Mouse (Mus musculus): ENCODE measurements at regions not wholly inside any gene's neighbourhood (a gene's known extent, or its start where the extent isn't known, plus 50 kb on each side); places are given as distances from the start of the nearest gene placed in this dataset.

DNA sequence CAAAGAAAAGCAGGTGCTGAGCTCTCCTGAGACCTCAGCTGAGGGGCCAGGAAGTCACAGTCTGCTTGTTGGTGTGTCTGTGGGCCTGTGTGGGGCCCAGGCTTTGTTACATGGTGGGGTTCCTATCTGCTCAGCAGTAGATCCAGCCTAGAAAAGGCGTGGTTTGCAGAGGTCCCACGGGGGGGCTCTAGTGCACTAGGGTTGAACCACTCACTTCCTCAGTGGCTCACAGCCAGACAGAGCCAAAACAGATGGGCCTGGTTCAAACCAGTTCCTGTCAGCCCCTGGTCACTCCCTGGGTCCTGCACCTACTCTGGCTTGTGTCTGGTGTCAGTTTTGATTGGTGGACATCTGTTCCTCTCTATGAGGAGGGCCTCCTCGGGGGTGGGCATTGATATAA, 260.1 kb downstream of the Uaca start:
- peaks cover 3% of the 10 kb centered on the region for H3K9me3 ChIP-seq (ENCODE audit: control insufficient read depth, low read length)
- H3K9ac ChIP-seq (ENCODE audit: low read length) = no peak overlapping the region
- H3K4me1 ChIP-seq (replicated peaks; ENCODE audit: control insufficient read depth, insufficient read depth, low read length) = peaks cover 14% of the 10 kb centered on the region
- no peaks in the 10 kb centered on the region for H3K36me3 ChIP-seq (ENCODE audit: control insufficient read depth, insufficient read depth, low read length)
- no peak overlapping the region for H3K4me2 ChIP-seq (ENCODE audit: low read depth, low read length)
- peaks cover 16% of the 10 kb centered on the region for H3K27me3 ChIP-seq (ENCODE audit: control insufficient read depth, insufficient read depth, low read depth, low read length)
- WGBS = 19% methylated on average over 3 of the region's 3 CpGs
- peak; percentile 86 for ATAC-seq (ENCODE audit: low read depth)
- no peak overlapping the region for H3K27ac ChIP-seq (ENCODE audit: low read length)
- H3K4me3 ChIP-seq (ENCODE audit: low read length) = no peak overlapping the region

DNA sequence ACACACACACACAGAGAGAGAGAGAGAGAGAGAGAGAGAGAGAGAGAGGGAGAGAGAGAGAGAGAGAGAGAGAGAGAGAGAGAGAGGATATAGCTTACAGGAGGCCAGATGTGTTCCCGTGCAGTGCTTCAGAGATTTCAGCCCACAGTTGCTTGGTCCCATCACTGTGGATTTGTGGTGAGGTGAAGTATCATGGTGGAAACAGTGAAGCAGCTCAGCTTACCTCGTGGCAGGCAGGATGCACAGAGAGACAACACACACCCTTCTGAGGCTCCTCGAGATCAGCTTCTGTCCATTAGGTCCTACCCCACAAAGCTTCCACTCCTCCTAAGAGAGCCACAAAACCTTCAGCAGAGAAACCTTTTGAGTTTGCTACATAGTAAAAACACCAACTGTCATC, 261.1 kb downstream of the Uaca start:
- no peak for ATAC-seq (ENCODE audit: low read depth)
- no peak overlapping the region for H3K9ac ChIP-seq (ENCODE audit: low read length)
- H3K4me3 ChIP-seq (ENCODE audit: low read length) = no peak overlapping the region
- peaks cover 16% of the 10 kb centered on the region for H3K27me3 ChIP-seq (ENCODE audit: control insufficient read depth, insufficient read depth, low read depth, low read length)
- H3K9me3 ChIP-seq (ENCODE audit: control insufficient read depth, low read length) = peaks cover 6% of the 10 kb centered on the region
- no peak overlapping the region for H3K27ac ChIP-seq (ENCODE audit: low read length)
- H3K4me2 ChIP-seq (ENCODE audit: low read depth, low read length) = no peak overlapping the region
- no peaks in the 10 kb centered on the region for H3K36me3 ChIP-seq (ENCODE audit: control insufficient read depth, insufficient read depth, low read length)
- H3K4me1 ChIP-seq (replicated peaks; ENCODE audit: control insufficient read depth, insufficient read depth, low read length) = peaks cover 14% of the 10 kb centered on the region
- 75% methylated on average over 3 of the region's 3 CpGs for WGBS

DNA sequence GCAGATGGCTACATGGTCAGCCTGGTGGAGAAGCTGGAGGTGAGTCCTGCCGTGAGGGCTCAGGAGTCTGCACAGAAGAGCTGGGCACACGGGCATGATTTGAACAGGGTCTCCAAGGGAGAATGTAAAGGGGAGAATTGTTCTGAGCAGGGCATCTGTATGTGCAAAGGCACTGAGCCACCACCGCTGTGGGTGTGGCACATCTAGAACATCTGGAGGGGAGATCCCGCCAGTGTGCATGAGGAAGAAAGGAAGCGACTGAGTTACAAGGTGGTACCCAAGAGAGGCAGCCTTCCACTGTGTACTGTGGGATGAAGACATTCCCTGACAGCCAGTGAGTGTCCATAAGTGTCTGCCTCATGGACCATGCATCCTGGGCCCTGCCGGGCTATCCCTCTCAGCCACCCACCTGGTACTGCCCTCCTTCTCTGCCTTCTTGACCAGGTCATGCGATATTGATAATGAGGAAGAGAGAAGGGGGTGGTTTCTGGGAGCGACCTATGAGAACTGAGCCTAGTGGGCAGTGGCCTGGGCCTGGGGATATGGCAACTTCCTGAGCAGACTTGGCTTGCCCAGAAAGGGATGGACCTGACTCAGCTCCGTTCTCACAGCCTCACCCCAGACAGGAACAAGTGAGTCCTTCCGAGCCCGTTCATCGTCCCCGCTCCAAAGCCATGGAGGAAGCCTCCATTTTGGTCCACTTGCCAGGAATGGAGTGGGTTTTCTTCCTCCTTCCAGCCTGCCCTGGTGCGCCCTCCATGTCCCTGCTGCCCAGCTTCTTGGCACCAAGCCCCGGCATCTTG, 261.8 kb downstream of the Uaca start:
- Histone ChIP-seq H3K27me3 (ENCODE audit: control insufficient read depth, insufficient read depth, low read depth, low read length) (peaks cover 16% of the 10 kb centered on the region), H3K36me3 (ENCODE audit: control insufficient read depth, insufficient read depth, low read length) (no peaks in the 10 kb centered on the region), H3K9me3 (ENCODE audit: control insufficient read depth, low read length) (peaks cover 6% of the 10 kb centered on the region), H3K27ac (ENCODE audit: low read length) (peak overlapping the region; percentile 17; the same call in 1 of the 2 replicates), H3K4me2 (ENCODE audit: low read depth, low read length) (no peak overlapping the region), H3K4me1 (replicated peaks; ENCODE audit: control insufficient read depth, insufficient read depth, low read length) (peaks cover 16% of the 10 kb centered on the region), H3K9ac (ENCODE audit: low read length) (no peak overlapping the region), H3K4me3 (ENCODE audit: low read length) (no peak overlapping the region)
- no peak for ATAC-seq (ENCODE audit: low read depth)
- WGBS = 73% methylated on average over 15 of the region's 15 CpGs

DNA sequence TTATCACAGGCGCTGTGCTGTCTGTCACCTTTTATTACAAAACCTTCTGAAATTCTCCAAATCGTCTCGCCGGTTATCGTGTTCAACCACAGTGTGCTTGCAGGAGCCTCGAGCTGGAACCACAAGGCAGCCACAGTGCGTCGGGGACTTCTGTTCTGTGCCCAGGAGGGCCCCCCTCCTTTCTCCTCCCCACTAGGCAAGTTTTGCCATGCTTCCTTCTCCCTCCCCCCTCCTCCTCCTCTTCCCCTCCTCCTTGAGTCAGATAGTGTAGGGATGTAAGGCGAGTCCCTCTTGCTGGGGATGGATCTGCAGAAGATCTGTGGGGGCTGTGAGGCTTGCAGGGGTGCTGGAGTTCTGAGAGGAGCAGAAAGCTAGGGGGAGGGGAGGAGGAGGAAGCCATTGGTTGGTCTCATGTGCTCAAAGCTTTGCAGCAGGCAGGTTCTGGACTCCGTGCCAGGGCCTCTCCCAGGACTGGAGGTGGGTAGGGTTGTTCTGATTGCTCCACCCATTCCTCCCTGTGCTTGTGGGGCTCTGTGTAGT, 262.5 kb downstream of the Uaca start:
- Histone ChIP-seq H3K4me1 (replicated peaks; ENCODE audit: control insufficient read depth, insufficient read depth, low read length) (peaks cover 16% of the 10 kb centered on the region), H3K9me3 (ENCODE audit: control insufficient read depth, low read length) (peaks cover 6% of the 10 kb centered on the region), H3K36me3 (ENCODE audit: control insufficient read depth, insufficient read depth, low read length) (no peaks in the 10 kb centered on the region), H3K9ac (ENCODE audit: low read length) (no peak overlapping the region), H3K4me3 (ENCODE audit: low read length) (no peak overlapping the region), H3K4me2 (ENCODE audit: low read depth, low read length) (no peak overlapping the region), H3K27ac (ENCODE audit: low read length) (peak overlapping the region; percentile 17; the same call in 1 of the 2 replicates), H3K27me3 (ENCODE audit: control insufficient read depth, insufficient read depth, low read depth, low read length) (peaks cover 16% of the 10 kb centered on the region)
- ATAC-seq (ENCODE audit: low read depth) = peak; percentile 19; the same call in 1 of the 2 replicates
- WGBS = 18% methylated on average over 10 of the region's 10 CpGs

DNA sequence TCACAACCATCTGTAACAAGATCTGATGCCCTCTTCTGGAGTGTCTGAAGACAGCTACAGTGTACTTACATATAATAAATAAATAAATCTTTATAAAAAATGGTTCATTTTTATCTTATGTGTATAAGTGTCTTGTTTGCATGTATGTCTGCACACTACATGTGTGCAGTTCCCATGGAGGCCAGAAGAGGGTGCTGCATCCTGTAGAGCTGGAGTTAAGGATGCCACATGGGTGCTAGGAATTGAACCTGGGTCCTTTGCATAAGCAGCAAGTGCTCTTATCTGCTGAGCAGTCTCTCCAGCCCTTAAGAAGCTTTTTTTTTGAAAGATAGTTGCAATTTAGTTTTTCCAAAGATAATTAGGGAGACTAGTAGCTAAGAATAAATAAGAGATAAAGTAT, 264.9 kb downstream of the Uaca start:
- Histone ChIP-seq H3K4me3 (ENCODE audit: low read length) (no peak overlapping the region), H3K9ac (ENCODE audit: low read length) (no peak overlapping the region), H3K4me1 (replicated peaks; ENCODE audit: control insufficient read depth, insufficient read depth, low read length) (peaks cover 16% of the 10 kb centered on the region), H3K36me3 (ENCODE audit: control insufficient read depth, insufficient read depth, low read length) (no peaks in the 10 kb centered on the region), H3K27me3 (ENCODE audit: control insufficient read depth, insufficient read depth, low read depth, low read length) (peaks cover 16% of the 10 kb centered on the region), H3K4me2 (ENCODE audit: low read depth, low read length) (no peak overlapping the region), H3K27ac (ENCODE audit: low read length) (no peak overlapping the region), H3K9me3 (ENCODE audit: control insufficient read depth, low read length) (peaks cover 6% of the 10 kb centered on the region; the same call in 1 of the 2 replicates)
- ATAC-seq (ENCODE audit: low read depth) = no peak

DNA sequence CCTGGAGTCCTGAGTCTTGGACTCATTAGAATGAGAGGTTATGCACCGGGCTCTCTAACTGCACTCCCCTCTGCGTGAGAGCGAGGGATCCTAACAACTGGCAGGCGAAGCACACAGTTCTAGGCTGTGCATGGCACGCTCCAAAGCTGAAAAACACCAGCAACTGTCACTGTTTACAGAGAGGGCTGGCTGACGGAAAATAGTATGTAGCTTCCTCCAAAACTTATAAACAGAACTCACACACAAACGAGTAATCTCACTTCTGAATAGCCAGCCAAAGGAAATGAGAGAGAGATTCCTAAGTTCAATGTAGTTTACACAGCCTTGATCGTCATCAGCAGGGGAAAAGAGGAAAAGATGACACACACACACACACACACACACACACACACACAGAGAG, 266.6 kb downstream of the Uaca start:
- Histone ChIP-seq H3K9ac (ENCODE audit: low read length) (no peak overlapping the region), H3K4me1 (replicated peaks; ENCODE audit: control insufficient read depth, insufficient read depth, low read length) (peaks cover 10% of the 10 kb centered on the region; the same call in 1 of the 2 replicates), H3K4me3 (ENCODE audit: low read length) (no peak overlapping the region), H3K9me3 (ENCODE audit: control insufficient read depth, low read length) (peaks cover 6% of the 10 kb centered on the region; the same call in 1 of the 2 replicates), H3K4me2 (ENCODE audit: low read depth, low read length) (no peak overlapping the region), H3K36me3 (ENCODE audit: control insufficient read depth, insufficient read depth, low read length) (no peaks in the 10 kb centered on the region), H3K27ac (ENCODE audit: low read length) (peak overlapping the region; percentile 25; the same call in 1 of the 2 replicates), H3K27me3 (ENCODE audit: control insufficient read depth, insufficient read depth, low read depth, low read length) (peaks cover 12% of the 10 kb centered on the region)
- WGBS = 31% methylated on average over 8 of the region's 8 CpGs
- peak; percentile 66 for ATAC-seq (ENCODE audit: low read depth)

DNA sequence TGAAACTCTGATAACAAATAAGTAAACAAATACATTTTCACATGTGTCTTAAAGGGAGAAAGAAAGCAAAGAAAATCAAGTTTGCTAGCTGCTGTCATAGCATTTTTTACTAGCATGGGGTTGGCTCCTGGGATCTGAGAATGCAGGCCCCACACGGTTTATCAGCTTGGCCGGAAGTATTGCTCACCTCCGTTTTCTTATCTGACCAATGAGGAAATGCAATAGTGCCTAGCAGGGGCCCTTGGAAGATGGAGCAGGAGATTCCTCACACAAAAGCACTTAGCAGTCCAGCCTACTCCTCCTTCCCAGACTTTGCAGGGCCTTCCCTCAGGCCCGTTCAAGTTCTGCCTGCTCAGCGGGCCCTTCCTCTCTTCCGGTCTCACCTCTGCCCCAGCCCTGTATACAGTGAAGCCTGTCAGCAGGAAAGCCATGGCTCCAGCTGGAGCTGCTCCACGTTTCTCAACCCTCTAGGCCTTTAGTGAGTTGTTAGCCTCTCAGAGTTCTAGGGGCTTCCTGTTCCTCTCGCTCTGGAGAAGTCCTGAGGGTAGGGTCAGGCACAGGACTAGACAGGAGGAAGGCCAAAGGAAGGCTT, 270.5 kb downstream of the Uaca start:
- no peak overlapping the region for H3K4me2 ChIP-seq (ENCODE audit: low read depth, low read length)
- H3K9ac ChIP-seq (ENCODE audit: low read length) = no peak overlapping the region
- peaks cover 2% of the 10 kb centered on the region; the same call in 1 of the 2 replicates for H3K4me1 ChIP-seq (replicated peaks; ENCODE audit: control insufficient read depth, insufficient read depth, low read length)
- 28% methylated on average over 8 of the region's 8 CpGs for WGBS
- ATAC-seq (ENCODE audit: low read depth) = peak; percentile 64; the same call in 1 of the 2 replicates
- no peak overlapping the region for H3K4me3 ChIP-seq (ENCODE audit: low read length)
- peaks cover under 1% of the 10 kb centered on the region; the same call in 1 of the 2 replicates for H3K9me3 ChIP-seq (ENCODE audit: control insufficient read depth, low read length)
- no peak overlapping the region for H3K27ac ChIP-seq (ENCODE audit: low read length)
- H3K27me3 ChIP-seq (ENCODE audit: control insufficient read depth, insufficient read depth, low read depth, low read length) = peaks cover 5% of the 10 kb centered on the region
- no peaks in the 10 kb centered on the region for H3K36me3 ChIP-seq (ENCODE audit: control insufficient read depth, insufficient read depth, low read length)

DNA sequence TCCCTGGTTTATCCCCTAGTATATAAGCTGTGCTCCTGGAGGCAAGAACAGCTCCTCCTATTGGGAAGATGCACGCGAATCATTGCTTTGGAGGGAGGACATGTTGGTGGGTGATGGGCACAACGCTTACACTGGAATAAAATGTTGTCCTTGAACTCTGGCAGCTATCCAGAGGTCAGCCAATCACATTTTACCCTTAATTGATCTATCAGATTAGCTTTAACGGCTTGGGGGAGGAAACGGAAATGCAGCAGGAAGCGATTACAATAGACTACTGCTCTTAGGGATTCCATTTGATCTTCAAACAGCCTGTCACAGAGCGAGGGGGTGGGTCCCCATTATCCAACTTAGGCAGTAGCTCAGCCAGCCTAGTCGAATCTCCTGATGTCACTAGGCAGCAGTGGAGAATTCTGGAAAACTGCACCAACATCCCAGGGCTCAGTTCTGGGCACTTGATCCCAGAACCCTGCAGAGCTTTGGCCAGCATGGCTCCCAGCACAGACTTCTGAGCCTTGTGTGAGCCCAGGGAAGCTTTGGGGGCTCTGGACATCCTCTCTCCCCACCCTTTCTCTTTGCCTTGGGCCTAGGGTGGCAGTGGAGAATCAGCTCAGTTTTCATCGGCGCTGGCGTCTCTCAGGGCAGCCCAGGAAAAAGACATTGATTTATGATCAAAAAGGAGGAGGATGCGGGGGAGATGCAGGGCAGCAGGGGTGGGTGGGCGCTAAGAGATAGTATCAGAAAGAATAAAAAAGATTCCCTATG, 275.4 kb downstream of the Uaca start:
- H3K4me2 ChIP-seq (ENCODE audit: low read depth, low read length) = no peak overlapping the region
- no peak overlapping the region for H3K4me3 ChIP-seq (ENCODE audit: low read length)
- no peak overlapping the region for H3K27ac ChIP-seq (ENCODE audit: low read length)
- H3K9ac ChIP-seq (ENCODE audit: low read length) = no peak overlapping the region
- WGBS = 37% methylated on average over 13 of the region's 13 CpGs
- no peaks in the 10 kb centered on the region for H3K9me3 ChIP-seq (ENCODE audit: control insufficient read depth, low read length)
- ATAC-seq (ENCODE audit: low read depth) = no peak
- H3K27me3 ChIP-seq (ENCODE audit: control insufficient read depth, insufficient read depth, low read depth, low read length) = peaks cover 7% of the 10 kb centered on the region
- no peaks in the 10 kb centered on the region for H3K36me3 ChIP-seq (ENCODE audit: control insufficient read depth, insufficient read depth, low read length)
- no peaks in the 10 kb centered on the region; the same call in 1 of the 2 replicates for H3K4me1 ChIP-seq (replicated peaks; ENCODE audit: control insufficient read depth, insufficient read depth, low read length)

DNA sequence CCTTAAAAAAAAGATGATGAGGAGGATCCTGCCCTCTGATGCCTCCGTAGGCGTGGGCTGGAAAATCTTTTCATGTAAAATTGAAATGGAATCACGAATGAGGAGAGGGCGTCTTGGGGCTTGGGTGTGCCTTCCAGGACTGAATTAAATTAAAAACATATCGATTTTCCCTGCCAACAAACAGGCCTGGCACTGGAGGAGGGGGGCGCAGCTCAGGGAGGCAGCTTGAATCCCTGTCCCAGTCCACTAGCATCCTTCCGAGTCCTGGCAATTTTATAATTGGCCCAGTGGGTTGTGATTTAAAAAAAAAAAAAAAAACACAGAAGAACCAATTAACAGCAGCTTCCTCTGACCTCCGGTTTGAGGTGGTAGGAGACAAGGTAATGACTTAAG, 276.0 kb downstream of the Uaca start:
- peaks cover 7% of the 10 kb centered on the region for H3K27me3 ChIP-seq (ENCODE audit: control insufficient read depth, insufficient read depth, low read depth, low read length)
- WGBS = 65% methylated on average over 8 of the region's 8 CpGs
- no peak overlapping the region for H3K4me2 ChIP-seq (ENCODE audit: low read depth, low read length)
- no peak for ATAC-seq (ENCODE audit: low read depth)
- no peaks in the 10 kb centered on the region for H3K9me3 ChIP-seq (ENCODE audit: control insufficient read depth, low read length)
- no peak overlapping the region for H3K4me3 ChIP-seq (ENCODE audit: low read length)
- no peaks in the 10 kb centered on the region for H3K4me1 ChIP-seq (replicated peaks; ENCODE audit: control insufficient read depth, insufficient read depth, low read length)
- no peak overlapping the region for H3K9ac ChIP-seq (ENCODE audit: low read length)
- H3K36me3 ChIP-seq (ENCODE audit: control insufficient read depth, insufficient read depth, low read length) = no peaks in the 10 kb centered on the region
- H3K27ac ChIP-seq (ENCODE audit: low read length) = no peak overlapping the region
